ENCODE assay signal across 12 mouse cellular contexts in the genomic region with DNA sequence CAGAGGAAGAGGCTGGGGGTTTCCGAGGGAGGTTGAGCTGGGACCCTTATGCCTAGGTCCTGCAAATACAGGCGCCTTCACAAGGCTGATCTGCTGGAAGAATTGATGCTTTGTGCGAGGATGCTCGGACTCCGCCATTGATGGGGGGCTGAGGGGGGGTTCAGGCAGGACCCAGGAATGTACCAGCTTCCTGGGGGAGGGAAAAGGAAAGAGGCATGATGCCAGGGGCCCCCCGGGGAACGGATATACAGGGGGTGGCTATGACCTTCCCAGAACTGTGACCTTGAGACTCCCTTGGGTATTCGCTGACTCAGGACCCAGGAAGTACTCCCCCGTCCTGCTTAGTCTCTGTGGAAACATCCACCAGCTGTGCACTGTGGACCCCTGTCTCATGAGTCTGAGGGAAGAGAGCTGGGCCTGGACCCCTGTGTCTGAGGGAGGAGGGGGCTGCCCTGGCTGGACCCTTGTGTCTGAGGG. TPM values are rescaled to one million over a fixed set of nuclear protein-coding genes. Genes with fewer than 3 reads are reported as not detected.
DNase-seq lines count a peak whose midpoint lies in the region; ATAC-seq and TF ChIP-seq lines count a peak whose summit lies in the region.
"Had no signal": no experiment of that assay in that cellular context is flagged by ENCODE, and none has a peak within 500 bp of the region (broad histone marks: within the 10 kb centered on the region; RNA-seq: fewer than 3 reads in every experiment).

No protein-coding gene starts in this region.

- no peak for TF ChIP-seq CTCF in kidney, adult 2 months (conservative IDR thresholded peaks at IDR 0.05; ENCODE audit: insufficient read depth, insufficient read length, low read depth, low read length)

- H3K36me3 ChIP-seq in kidney, adult 2 months (ENCODE audit: control insufficient read depth, insufficient read depth, low read length) = no peaks in the 10 kb centered on the region
- H3K36me3 ChIP-seq in forebrain, embryonic 16.5 days (ENCODE audit: control insufficient read depth, insufficient read depth) = 0 out of 2 replicates have a peak, but pooled peaks cover 4% of the 10 kb centered on the region
- no peaks in the 10 kb centered on the region for H3K36me3 ChIP-seq in myocyte (ENCODE audit: control insufficient read depth, insufficient read depth)
- H3K36me3 ChIP-seq: embryonic facial prominence, embryonic 15.5 days had no signal

- no peaks in the 10 kb centered on the region for H3K9me3 ChIP-seq in forebrain, embryonic 16.5 days (ENCODE audit: control insufficient read depth, low read length)
- H3K9me3 ChIP-seq: embryonic facial prominence, embryonic 15.5 days had no signal

- 39% methylated on average over 9 of the region's 9 CpGs for WGBS in kidney, adult 2 months
- 27% methylated on average over 9 of the region's 9 CpGs for WGBS in forebrain, embryonic 16.5 days

- no peaks in the 10 kb centered on the region for H3K27me3 ChIP-seq in kidney, adult 2 months (replicated peaks; ENCODE audit: control insufficient read depth, insufficient read depth, low read length)
- no peaks in the 10 kb centered on the region for H3K27me3 ChIP-seq in forebrain, embryonic 16.5 days (replicated peaks; ENCODE audit: control insufficient read depth, insufficient read depth, low read length)
- no peaks in the 10 kb centered on the region for H3K27me3 ChIP-seq in myocyte (ENCODE audit: control insufficient read depth, insufficient read depth, insufficient read length)

- H3K4me2 ChIP-seq in forebrain, embryonic 16.5 days (ENCODE audit: low read length) = peak overlapping the region; percentile 67
- peak overlapping the region; percentile 53 for H3K4me2 ChIP-seq in myocyte (ENCODE audit: low read depth)
- H3K4me2 ChIP-seq: embryonic facial prominence, embryonic 15.5 days; liver, embryonic 11.5 days had no signal

- DNase-seq in kidney, adult 2 months = no peak
- no peak for DNase-seq in kidney, postnatal 36 days
- peak; percentile 68 for DNase-seq in brain, adult 2 months (ENCODE audit: low read depth, low spot score)
- DNase-seq in ovary, postnatal 36 days (ENCODE audit: low spot score) = no peak
- no peak for DNase-seq in left cerebral cortex, adult 8-10 months (ENCODE audit: low spot score in 2 of 2)
- DNase-seq in heart, adult 9 months (ENCODE audit: low spot score in 2 of 2) = no peak
- DNase-seq: heart, adult 2 months had no signal

- H3ac ChIP-seq in myocyte (ENCODE audit: control insufficient read depth, insufficient read length) = no peak overlapping the region

- H3K4me1 ChIP-seq in kidney, adult 2 months (ENCODE audit: control insufficient read depth, insufficient read depth, low read length) = peaks cover 5% of the 10 kb centered on the region
- peaks cover 57% of the 10 kb centered on the region for H3K4me1 ChIP-seq in forebrain, embryonic 16.5 days (replicated peaks; ENCODE audit: control insufficient read depth, insufficient read depth, low read length)

- peak; percentile 43 for ATAC-seq in forebrain, embryonic 16.5 days

- H3K4me3 ChIP-seq in kidney, adult 2 months (ENCODE audit: insufficient read depth, low read depth, low read length) = no peak overlapping the region
- H3K4me3 ChIP-seq in forebrain, embryonic 16.5 days (replicated peaks; ENCODE audit: low read length) = peak overlapping the region; percentile 39
- H3K4me3 ChIP-seq in myocyte = no peak overlapping the region
- H3K4me3 ChIP-seq: embryonic facial prominence, embryonic 15.5 days; heart, adult 2 months had no signal

- no peak for TF ChIP-seq POLR2A in kidney, adult 2 months (IDR thresholded peaks at IDR 0.05; ENCODE audit: low read depth, low read length)
- no peak for TF ChIP-seq POLR2A in myocyte (IDR thresholded peaks at IDR 0.05; ENCODE audit: insufficient read length, low read depth)

- H3K9ac ChIP-seq in forebrain, embryonic 16.5 days (replicated peaks; ENCODE audit: low read depth, low read length) = peak overlapping the region; percentile 61
- H3K9ac ChIP-seq: embryonic facial prominence, embryonic 15.5 days had no signal

- peak overlapping the region; percentile 33; the same call in 1 of the 2 replicates for H3K27ac ChIP-seq in kidney, adult 2 months (ENCODE audit: insufficient read depth, low read depth, low read length)
- peak overlapping the region; percentile 61 for H3K27ac ChIP-seq in forebrain, embryonic 16.5 days (ENCODE audit: low read length)
- H3K27ac ChIP-seq: embryonic facial prominence, embryonic 15.5 days; heart, adult 2 months had no signal

- peaks cover 6% of the 10 kb centered on the region for H3K79me2 ChIP-seq in myocyte (ENCODE audit: control insufficient read depth, insufficient read depth)

TF ChIP-seq in myocyte, 11 proteins besides CTCF, POLR2A, EP300 and RAD21:
- TF ChIP-seq E2F4 (IDR thresholded peaks at IDR 0.05; ENCODE audit: insufficient read depth) (no peak), REST (IDR thresholded peaks at IDR 0.05; ENCODE audit: insufficient read depth, insufficient read length) (no peak), CEBPB (IDR thresholded peaks at IDR 0.05; ENCODE audit: insufficient read depth, poor library complexity, severe bottlenecking) (no peak), POLR2AphosphoS2 (IDR thresholded peaks at IDR 0.05; ENCODE audit: insufficient read length, low read depth) (no peak), TCF3 (IDR thresholded peaks at IDR 0.05; ENCODE audit: insufficient read length, low read depth) (no peak), USF1 (IDR thresholded peaks at IDR 0.05; ENCODE audit: low read depth) (no peak), SRF (IDR thresholded peaks at IDR 0.05; ENCODE audit: control insufficient read depth, insufficient read length, low read depth) (no peak), TCF12 (IDR thresholded peaks at IDR 0.05; ENCODE audit: insufficient read depth, poor library complexity, severe bottlenecking) (no peak), MAX (IDR thresholded peaks at IDR 0.05; ENCODE audit: low read depth) (no peak), MYOD1 (IDR thresholded peaks at IDR 0.05; ENCODE audit: control insufficient read depth in 1 of 3, insufficient read length in 2 of 3, low read depth in 2 of 3) (no peak), MYOG (IDR thresholded peaks at IDR 0.05; ENCODE audit: control insufficient read depth in 1 of 3, insufficient read depth in 1 of 3, insufficient read length in 2 of 3, low read depth in 2 of 3) (no peak)

RNA-seq across cellular contexts. Expression of a gene that starts 4.9 kb away (rescaled TPM):
- 54.7 and 66.4 TPM in 2 replicates for polyA plus RNA-seq in kidney, adult 2 months (2012; rRNA removed)
- 67.8 and 86.8 TPM in 2 replicates for polyA plus RNA-seq in forebrain, embryonic 16.5 days (2015; fragmentation: Nextera tagmentation; extraction: Ambion mirVana)
- polyA plus RNA-seq in myocyte (2012; fragmentation: generic; extraction: Trizol) = 54.4 TPM
- 100 to 1,000 TPM; 215 to 253 (median 239) TPM for total RNA-seq in left cerebral cortex, adult 8-10 months (2022)

RNA-seq across cellular contexts. Expression of a gene that starts 20.1 kb away (rescaled TPM):
- 9.5 and 17.1 TPM in 2 replicates for polyA plus RNA-seq in kidney, adult 2 months (2012; rRNA removed)
- 267 and 282 TPM in 2 replicates for polyA plus RNA-seq in forebrain, embryonic 16.5 days (2015; fragmentation: Nextera tagmentation; extraction: Ambion mirVana)
- polyA plus RNA-seq in myocyte (2012; fragmentation: generic; extraction: Trizol) = 30.0 TPM
- total RNA-seq in left cerebral cortex, adult 8-10 months (2022) = 10 to 100 TPM; 42.8 to 45.4 (median 44.1) TPM

RNA-seq across cellular contexts. Expression of a gene that starts 24.4 kb away (rescaled TPM):
- 10.1 and 12.9 TPM in 2 replicates for polyA plus RNA-seq in kidney, adult 2 months (2012; rRNA removed)
- polyA plus RNA-seq in forebrain, embryonic 16.5 days (2015; fragmentation: Nextera tagmentation; extraction: Ambion mirVana) = 2.1 and 2.3 TPM in 2 replicates
- polyA plus RNA-seq in myocyte (2012; fragmentation: generic; extraction: Trizol) = 32.5 TPM
- 1 to 10 TPM in 2 of 4 experiments, under 1 TPM in 2; 0.72 to 4.6 (median 2.1) TPM for total RNA-seq in left cerebral cortex, adult 8-10 months (2022)

RNA-seq across cellular contexts. Expression of a gene that starts 25.6 kb away (rescaled TPM):
- not detected in 2 replicates for polyA plus RNA-seq in kidney, adult 2 months (2012; rRNA removed)
- polyA plus RNA-seq in forebrain, embryonic 16.5 days (2015; fragmentation: Nextera tagmentation; extraction: Ambion mirVana) = 1.2 and 1.9 TPM in 2 replicates
- polyA plus RNA-seq in myocyte (2012; fragmentation: generic; extraction: Trizol) = 0.10 TPM
- not detected for total RNA-seq in left cerebral cortex, adult 8-10 months (2022)
- total RNA-seq: heart, adult 2 months had no signal
- polyA plus RNA-seq: large intestine, adult 2 months; liver, embryonic 11.5 days had no signal

RNA-seq across cellular contexts. Expression of a gene that starts 34.6 kb away (rescaled TPM):
- 0.33 and 0.41 TPM in 2 replicates for polyA plus RNA-seq in kidney, adult 2 months (2012; rRNA removed)
- polyA plus RNA-seq in forebrain, embryonic 16.5 days (2015; fragmentation: Nextera tagmentation; extraction: Ambion mirVana) = not detected in 2 replicates
- 0.32 TPM for polyA plus RNA-seq in myocyte (2012; fragmentation: generic; extraction: Trizol)
- total RNA-seq in left cerebral cortex, adult 8-10 months (2022) = under 1 TPM in 1 of 4 experiments, not detected in 3; 0.21 TPM
- total RNA-seq: heart, adult 2 months had no signal
- polyA plus RNA-seq: embryonic facial prominence, embryonic 15.5 days; liver, embryonic 11.5 days had no signal
